Mouse (Mus musculus) thymus, adult 2 months (tissue): ENCODE measurements around the gene Mdfic.
"Not testable (repeated sequence)": the region's sequence is repeated elsewhere in the genome, so short reads cannot be mapped to it uniquely, and the experiment has no call there.

Experiments
- CTCF ChIP-seq: fragments of 200-500 bp; IDR thresholded peaks from 2 replicates; pipeline ENCODE4 v1.5.1; 2012; ENCODE audit warnings: mild to moderate bottlenecking, control low read depth, low read length, moderate library complexity, borderline replicate concordance; ENCODE audit not compliant: control insufficient read depth, poor library complexity, insufficient read depth; ENCODE audit errors: extremely low read depth
- POLR2A ChIP-seq: fragments of 200-500 bp; IDR thresholded peaks from 2 replicates; pipeline ENCODE4 v1.6.1; 2012; ENCODE audit warnings: mild to moderate bottlenecking, low read length, control low read depth, moderate library complexity; ENCODE audit not compliant: control insufficient read depth, poor library complexity, insufficient read depth; ENCODE audit errors: extremely low read depth

DNA sequence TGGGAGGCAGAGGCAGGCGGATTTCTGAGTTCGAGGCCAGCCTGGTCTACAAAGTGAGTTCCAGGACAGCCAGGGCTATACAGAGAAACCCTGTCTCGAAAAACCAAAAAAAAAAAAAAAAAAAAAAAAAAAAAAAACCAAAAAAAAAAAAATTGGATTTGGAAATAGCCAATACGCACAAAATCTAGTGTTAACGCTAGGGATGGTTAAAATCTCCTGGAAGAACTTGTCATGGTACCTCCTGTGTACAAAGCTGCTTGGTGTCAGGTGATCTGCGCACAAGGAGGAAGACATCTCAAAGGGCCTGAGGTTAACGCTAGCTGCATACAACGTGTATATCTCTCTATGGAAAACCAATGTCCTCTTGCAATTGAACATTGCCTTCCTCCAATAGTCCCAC is 2.2 kb downstream of the Mdfic start:
- TF ChIP-seq CTCF, POLR2A: not testable (repeated sequence)
